Mouse (Mus musculus): ENCODE measurements around the gene Ctdspl. TPM values are rescaled to one million over a fixed set of nuclear protein-coding genes. Genes with fewer than 3 reads are reported as not detected.

Ctdspl gene
- polyA plus RNA-seq, 1 experiment from 2014 or later, result 10.0 TPM

DNA sequence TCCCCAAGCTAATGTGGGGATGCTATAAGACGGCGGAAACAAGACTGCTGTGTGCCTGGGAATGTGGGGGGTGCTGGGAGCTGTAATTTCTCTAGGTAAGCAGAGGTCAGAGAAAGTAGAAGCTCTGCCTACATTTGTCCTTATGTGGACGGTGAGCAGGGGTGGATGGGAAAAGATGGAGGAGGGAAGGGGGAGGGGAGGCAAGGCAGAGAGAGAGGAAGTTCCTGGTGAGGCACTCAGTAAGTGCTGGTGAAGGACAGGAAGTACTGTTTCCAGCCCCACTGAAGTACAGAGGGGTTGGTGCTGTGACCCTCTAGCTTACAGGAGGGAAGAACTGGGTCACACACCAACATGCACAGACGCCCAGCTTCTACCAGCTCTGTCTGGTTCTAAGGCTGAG is 138.0 kb downstream of the Ctdspl start:
- Histone ChIP-seq H3K4me3 (ENCODE audit: low read depth, low read length) (no peak overlapping the region), H3K27ac (replicated peaks; ENCODE audit: low read depth, low read length) (no peak overlapping the region)
- DNase-seq (ENCODE audit: low spot score), result no peak

DNA sequence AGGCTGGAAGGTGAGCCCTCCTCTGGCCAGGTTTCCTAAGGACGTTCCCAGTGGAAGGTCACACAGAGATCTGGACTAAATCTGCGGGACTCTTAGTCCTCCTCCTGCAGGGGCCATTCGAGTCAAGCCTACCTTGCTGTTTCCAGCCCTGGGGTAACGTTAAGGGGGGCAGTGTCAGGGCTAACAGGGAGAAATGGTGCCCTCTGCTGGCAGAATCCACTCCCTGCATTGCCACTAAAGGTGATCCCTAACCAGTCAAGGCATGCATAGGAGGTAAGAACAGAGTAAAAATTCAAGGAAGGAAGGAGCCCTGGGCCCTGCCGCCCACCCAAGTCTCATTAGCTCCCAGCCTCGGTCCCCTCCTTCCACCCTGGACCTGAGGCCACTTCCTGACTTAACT is 141.3 kb downstream of the Ctdspl start:
- Histone ChIP-seq H3K9ac (replicated peaks; ENCODE audit: low read length) (no peak overlapping the region), H3K27ac (replicated peaks; ENCODE audit: low read depth, low read length) (no peak overlapping the region), H3K4me2 (ENCODE audit: low read depth, low read length) (no peak overlapping the region), H3K4me3 (ENCODE audit: low read depth, low read length) (no peak overlapping the region), H3K36me3 (replicated peaks; ENCODE audit: control insufficient read depth, insufficient read depth, low read depth, low read length) (no peaks in the 10 kb centered on the region; the same call in 1 of the 2 replicates), H3K27me3 (ENCODE audit: control insufficient read depth, insufficient read depth, low read length) (no peaks in the 10 kb centered on the region), H3K4me1 (ENCODE audit: control insufficient read depth, insufficient read depth, low read length) (no peaks in the 10 kb centered on the region; the same call in 1 of the 2 replicates), H3K9me3 (replicated peaks; ENCODE audit: control insufficient read depth, low read length) (no peaks in the 10 kb centered on the region)
- 9% methylated on average over 6 of the region's 6 CpGs for WGBS
- ATAC-seq (replicated peaks; ENCODE audit: insufficient number of reproducible peaks, low FRiP score, low TSS enrichment, low read depth) (no peak), DNase-seq (ENCODE audit: low spot score) (peak; percentile 89)

More for the DNA sequence above, 138.0 kb downstream of the Ctdspl start:
- Histone ChIP-seq H3K9ac (replicated peaks; ENCODE audit: low read length) (no peak overlapping the region), H3K4me2 (ENCODE audit: low read depth, low read length) (no peak overlapping the region), H3K9me3 (replicated peaks; ENCODE audit: control insufficient read depth, low read length) (no peaks in the 10 kb centered on the region), H3K36me3 (replicated peaks; ENCODE audit: control insufficient read depth, insufficient read depth, low read depth, low read length) (no peaks in the 10 kb centered on the region), H3K27me3 (ENCODE audit: control insufficient read depth, insufficient read depth, low read length) (no peaks in the 10 kb centered on the region), H3K4me1 (ENCODE audit: control insufficient read depth, insufficient read depth, low read length) (no peaks in the 10 kb centered on the region; the same call in 1 of the 2 replicates)
- WGBS, result 54% methylated on average over 4 of the region's 4 CpGs
- no peak for ATAC-seq (replicated peaks; ENCODE audit: insufficient number of reproducible peaks, low FRiP score, low TSS enrichment, low read depth)

DNA sequence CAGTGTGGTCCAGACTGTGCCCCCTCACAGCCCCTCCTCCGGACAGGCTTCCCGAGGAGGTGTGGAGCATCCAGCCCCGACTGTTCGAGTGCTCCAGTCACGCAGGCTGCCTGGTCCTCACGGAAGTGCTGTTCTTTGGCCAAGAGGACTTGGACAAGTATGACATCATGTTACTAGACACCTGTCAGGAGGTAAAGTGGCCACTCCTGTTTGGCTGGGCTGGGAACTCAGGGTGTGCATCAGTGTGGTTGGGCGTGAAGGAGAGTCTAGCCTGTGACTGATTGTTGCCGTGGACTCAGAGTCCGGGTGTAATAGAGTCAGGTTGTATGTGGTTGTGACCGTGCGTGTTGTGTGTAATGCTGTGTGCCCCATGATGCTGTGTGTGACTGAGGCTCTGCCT is 142.0 kb downstream of the Ctdspl start:
- no peaks in the 10 kb centered on the region; the same call in 1 of the 2 replicates for H3K4me1 ChIP-seq (ENCODE audit: control insufficient read depth, insufficient read depth, low read length)
- WGBS, result 88% methylated on average over 11 of the region's 11 CpGs
- H3K4me3 ChIP-seq (ENCODE audit: low read depth, low read length), result no peak overlapping the region
- H3K9me3 ChIP-seq (replicated peaks; ENCODE audit: control insufficient read depth, low read length), result no peaks in the 10 kb centered on the region
- DNase-seq (ENCODE audit: low spot score) (no peak), ATAC-seq (replicated peaks; ENCODE audit: insufficient number of reproducible peaks, low FRiP score, low TSS enrichment, low read depth) (no peak)
- no peaks in the 10 kb centered on the region; the same call in 1 of the 2 replicates for H3K36me3 ChIP-seq (replicated peaks; ENCODE audit: control insufficient read depth, insufficient read depth, low read depth, low read length)
- no peak overlapping the region for H3K9ac ChIP-seq (replicated peaks; ENCODE audit: low read length)
- no peak overlapping the region for H3K4me2 ChIP-seq (ENCODE audit: low read depth, low read length)
- H3K27me3 ChIP-seq (ENCODE audit: control insufficient read depth, insufficient read depth, low read length), result no peaks in the 10 kb centered on the region
- no peak overlapping the region for H3K27ac ChIP-seq (replicated peaks; ENCODE audit: low read depth, low read length)

DNA sequence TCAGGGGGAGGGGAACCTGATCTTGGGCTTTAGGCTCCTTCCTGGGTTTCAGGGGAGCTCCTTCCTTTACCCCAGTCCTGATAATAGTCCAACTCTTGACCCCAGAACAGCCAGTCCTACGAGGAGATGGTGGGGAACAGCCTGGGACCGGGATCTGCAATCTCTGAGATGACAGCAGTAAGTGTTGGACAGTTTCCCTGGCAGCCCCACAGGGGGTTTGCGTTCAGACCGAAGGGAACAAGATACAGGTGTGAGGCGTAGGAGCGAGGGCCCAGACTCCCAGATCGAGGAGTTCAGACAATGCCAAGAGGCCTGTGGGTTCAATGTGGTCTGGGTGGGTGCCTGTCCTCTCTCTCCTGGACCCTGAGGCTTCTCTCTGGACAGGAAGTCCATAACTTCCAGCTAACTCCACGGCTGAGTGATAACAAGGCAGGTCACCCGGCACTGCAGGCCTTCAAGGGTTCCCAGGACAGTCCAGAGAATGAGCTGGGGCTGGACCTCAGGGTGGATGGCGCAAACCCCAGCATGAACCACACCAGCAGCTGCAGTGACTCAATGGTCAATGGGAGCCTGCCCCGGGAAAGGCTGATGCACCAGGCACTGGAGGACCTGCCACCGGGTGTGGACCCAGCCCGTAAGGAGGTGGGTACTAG is 144.0 kb downstream of the Ctdspl start:
- H3K36me3 ChIP-seq (replicated peaks; ENCODE audit: control insufficient read depth, insufficient read depth, low read depth, low read length), result no peaks in the 10 kb centered on the region; the same call in 1 of the 2 replicates
- H3K9me3 ChIP-seq (replicated peaks; ENCODE audit: control insufficient read depth, low read length), result no peaks in the 10 kb centered on the region
- no peak overlapping the region for H3K4me2 ChIP-seq (ENCODE audit: low read depth, low read length)
- 85% methylated on average over 13 of the region's 13 CpGs for WGBS
- H3K4me1 ChIP-seq (ENCODE audit: control insufficient read depth, insufficient read depth, low read length), result no peaks in the 10 kb centered on the region
- H3K9ac ChIP-seq (replicated peaks; ENCODE audit: low read length), result no peak overlapping the region
- ATAC-seq (replicated peaks; ENCODE audit: insufficient number of reproducible peaks, low FRiP score, low TSS enrichment, low read depth) (no peak), DNase-seq (ENCODE audit: low spot score) (no peak)
- no peak overlapping the region for H3K27ac ChIP-seq (replicated peaks; ENCODE audit: low read depth, low read length)
- no peak overlapping the region for H3K4me3 ChIP-seq (ENCODE audit: low read depth, low read length)
- H3K27me3 ChIP-seq (ENCODE audit: control insufficient read depth, insufficient read depth, low read length), result no peaks in the 10 kb centered on the region

DNA sequence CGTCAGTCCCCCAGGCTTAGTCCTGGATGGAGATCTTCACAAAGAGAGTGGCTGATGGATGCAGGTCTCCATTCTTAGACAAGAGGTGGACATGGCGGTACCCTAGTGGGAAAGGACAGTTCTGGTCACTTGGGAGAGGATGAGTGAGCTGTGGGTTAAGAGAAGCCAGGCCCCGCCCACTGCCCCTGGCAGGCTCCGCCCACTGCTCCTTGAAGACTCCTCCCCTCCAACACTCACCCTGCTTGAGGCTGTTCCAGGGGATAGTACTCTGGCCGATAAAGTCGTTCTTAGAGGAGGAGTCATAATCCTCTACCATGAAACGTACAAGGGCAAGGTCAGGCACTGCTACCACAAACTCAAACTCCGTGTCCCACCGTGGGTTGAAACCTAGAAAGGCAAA is 145.5 kb downstream of the Ctdspl start:
- no peak overlapping the region for H3K9ac ChIP-seq (replicated peaks; ENCODE audit: low read length)
- H3K4me1 ChIP-seq (ENCODE audit: control insufficient read depth, insufficient read depth, low read length), result no peaks in the 10 kb centered on the region
- no peaks in the 10 kb centered on the region; the same call in 1 of the 2 replicates for H3K36me3 ChIP-seq (replicated peaks; ENCODE audit: control insufficient read depth, insufficient read depth, low read depth, low read length)
- H3K4me2 ChIP-seq (ENCODE audit: low read depth, low read length), result no peak overlapping the region
- no peak overlapping the region for H3K4me3 ChIP-seq (ENCODE audit: low read depth, low read length)
- WGBS, result 82% methylated on average over 9 of the region's 9 CpGs
- ATAC-seq (replicated peaks; ENCODE audit: insufficient number of reproducible peaks, low FRiP score, low TSS enrichment, low read depth), result no peak
- no peaks in the 10 kb centered on the region for H3K9me3 ChIP-seq (replicated peaks; ENCODE audit: control insufficient read depth, low read length)
- no peaks in the 10 kb centered on the region for H3K27me3 ChIP-seq (ENCODE audit: control insufficient read depth, insufficient read depth, low read length)
- no peak for DNase-seq (ENCODE audit: low spot score)
- H3K27ac ChIP-seq (replicated peaks; ENCODE audit: low read depth, low read length), result no peak overlapping the region

DNA sequence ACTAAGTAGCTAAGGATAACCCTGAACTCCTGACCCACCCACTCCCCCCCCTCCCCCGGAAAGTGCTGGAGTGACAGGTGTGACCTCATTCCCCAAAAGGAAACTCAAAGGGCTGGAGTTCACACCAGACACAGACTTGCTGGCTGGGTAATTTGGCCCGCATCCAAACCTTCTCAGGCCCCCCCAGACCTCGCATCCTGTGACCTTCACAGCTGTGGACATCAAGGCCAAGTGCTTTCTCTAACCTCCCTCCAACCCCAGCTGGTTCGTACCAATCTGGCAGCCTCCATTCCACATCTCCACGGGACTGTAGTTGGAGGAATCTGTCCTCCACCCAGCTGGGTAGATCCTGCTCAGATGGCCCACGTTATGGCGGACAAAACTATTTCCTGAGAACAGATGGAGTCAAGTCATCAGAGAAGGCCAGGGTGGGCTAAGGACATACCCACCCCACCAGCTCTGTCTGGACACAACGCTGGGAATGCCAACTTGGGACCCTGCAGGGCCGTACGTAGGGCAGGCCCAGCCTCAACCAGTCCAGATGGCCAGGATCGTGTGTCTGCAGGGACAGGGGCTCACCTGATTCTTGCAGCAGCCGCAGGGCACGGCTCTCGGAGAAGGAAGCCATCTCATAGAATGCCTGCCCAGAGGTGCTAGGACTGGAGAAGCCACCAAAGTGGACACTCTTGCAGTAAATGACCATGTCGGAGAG is 147.1 kb downstream of the Ctdspl start:
- Histone ChIP-seq H3K9ac (replicated peaks; ENCODE audit: low read length) (no peak overlapping the region), H3K4me2 (ENCODE audit: low read depth, low read length) (no peak overlapping the region), H3K4me3 (ENCODE audit: low read depth, low read length) (no peak overlapping the region), H3K27me3 (ENCODE audit: control insufficient read depth, insufficient read depth, low read length) (no peaks in the 10 kb centered on the region), H3K27ac (replicated peaks; ENCODE audit: low read depth, low read length) (no peak overlapping the region), H3K4me1 (ENCODE audit: control insufficient read depth, insufficient read depth, low read length) (no peaks in the 10 kb centered on the region), H3K36me3 (replicated peaks; ENCODE audit: control insufficient read depth, insufficient read depth, low read depth, low read length) (no peaks in the 10 kb centered on the region; the same call in 1 of the 2 replicates), H3K9me3 (replicated peaks; ENCODE audit: control insufficient read depth, low read length) (no peaks in the 10 kb centered on the region)
- DNase-seq (ENCODE audit: low spot score) (no peak), ATAC-seq (replicated peaks; ENCODE audit: insufficient number of reproducible peaks, low FRiP score, low TSS enrichment, low read depth) (no peak)
- WGBS, result 86% methylated on average over 15 of the region's 15 CpGs

DNA sequence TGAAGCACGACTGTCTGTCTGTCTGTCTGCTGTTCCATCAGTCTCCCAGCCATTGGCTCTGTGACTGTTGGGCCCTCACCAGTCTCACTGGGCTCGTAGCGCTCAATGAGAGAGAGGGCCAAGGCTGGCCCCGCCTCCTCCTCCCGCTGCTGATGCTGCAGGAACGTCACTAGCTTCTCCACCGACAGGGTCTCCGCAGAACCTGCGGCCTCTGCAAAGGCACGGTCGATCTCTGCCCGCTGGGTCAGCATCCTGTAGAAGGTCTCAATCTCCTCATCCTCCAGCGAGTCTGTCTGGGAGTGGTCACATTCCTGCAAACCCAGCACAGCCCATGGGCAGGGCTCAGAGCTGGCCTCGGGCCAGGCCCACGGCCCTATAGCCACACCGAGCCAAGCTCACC is 149.4 kb downstream of the Ctdspl start:
- Histone ChIP-seq H3K9me3 (replicated peaks; ENCODE audit: control insufficient read depth, low read length) (no peaks in the 10 kb centered on the region), H3K9ac (replicated peaks; ENCODE audit: low read length) (no peak overlapping the region), H3K36me3 (replicated peaks; ENCODE audit: control insufficient read depth, insufficient read depth, low read depth, low read length) (no peaks in the 10 kb centered on the region; the same call in 1 of the 2 replicates), H3K27me3 (ENCODE audit: control insufficient read depth, insufficient read depth, low read length) (no peaks in the 10 kb centered on the region), H3K4me1 (ENCODE audit: control insufficient read depth, insufficient read depth, low read length) (no peaks in the 10 kb centered on the region), H3K4me2 (ENCODE audit: low read depth, low read length) (no peak overlapping the region), H3K27ac (replicated peaks; ENCODE audit: low read depth, low read length) (no peak overlapping the region), H3K4me3 (ENCODE audit: low read depth, low read length) (no peak overlapping the region)
- 78% methylated on average over 16 of the region's 16 CpGs for WGBS
- no peak for DNase-seq (ENCODE audit: low spot score)
- no peak for ATAC-seq (replicated peaks; ENCODE audit: insufficient number of reproducible peaks, low FRiP score, low TSS enrichment, low read depth)

DNA sequence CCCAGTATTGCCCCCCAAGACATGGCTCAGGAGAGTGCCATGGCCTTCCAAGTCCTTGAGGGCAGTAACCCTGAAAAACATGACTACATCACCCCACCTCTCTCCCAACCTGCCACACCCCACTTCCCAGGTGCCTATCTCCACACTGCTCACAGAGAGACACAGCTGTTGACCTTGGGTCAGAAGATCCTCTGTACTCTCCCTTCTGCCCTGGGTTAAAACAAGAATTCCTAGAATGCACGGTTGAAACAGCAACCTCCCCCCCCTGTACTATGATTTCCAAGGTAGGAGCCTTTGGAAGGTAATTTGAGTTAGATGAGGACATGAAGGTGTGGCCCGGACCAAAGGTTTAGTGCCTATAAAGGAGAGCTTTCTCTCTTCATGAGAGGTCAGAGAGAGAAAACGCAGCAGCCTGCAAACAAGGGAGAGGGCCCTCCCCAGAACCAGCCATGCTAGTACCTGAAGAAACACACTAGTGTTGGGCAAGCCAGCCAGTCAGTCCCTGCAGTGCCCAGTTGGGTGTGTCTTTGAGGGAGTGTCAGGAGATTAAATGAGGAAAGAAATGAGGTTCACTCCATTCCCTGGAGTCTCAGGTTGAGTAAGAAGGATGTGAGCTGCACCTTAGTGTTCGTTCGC is 153.9 kb downstream of the Ctdspl start:
- WGBS, result 78% methylated on average over 5 of the region's 5 CpGs
- Histone ChIP-seq H3K4me3 (ENCODE audit: low read depth, low read length) (no peak overlapping the region), H3K4me1 (ENCODE audit: control insufficient read depth, insufficient read depth, low read length) (peaks cover 6% of the 10 kb centered on the region), H3K9ac (replicated peaks; ENCODE audit: low read length) (no peak overlapping the region), H3K36me3 (replicated peaks; ENCODE audit: control insufficient read depth, insufficient read depth, low read depth, low read length) (no peaks in the 10 kb centered on the region), H3K27ac (replicated peaks; ENCODE audit: low read depth, low read length) (no peak overlapping the region), H3K27me3 (ENCODE audit: control insufficient read depth, insufficient read depth, low read length) (no peaks in the 10 kb centered on the region), H3K9me3 (replicated peaks; ENCODE audit: control insufficient read depth, low read length) (no peaks in the 10 kb centered on the region), H3K4me2 (ENCODE audit: low read depth, low read length) (no peak overlapping the region)
- DNase-seq (ENCODE audit: low spot score) (no peak), ATAC-seq (replicated peaks; ENCODE audit: insufficient number of reproducible peaks, low FRiP score, low TSS enrichment, low read depth) (no peak)
